Mouse (Mus musculus) thymus, adult 18-20 months (tissue): ENCODE data around the gene Mgrn1.
A peak's percentile ranks its signal among the peaks of the same experiment; 100 is the strongest.

Source experiments
- DNase-seq, 2 experiments: peaks; one replicate each; pipeline ENCODE4 v3.0.0; 2022; ENCODE audit warnings: mixed read lengths in 2 of 2

Gene Mgrn1

GRCm38 (mm10) chr16:4942868-4943267 lies 56.8 kb downstream of the Mgrn1 start:
- no peak for DNase-seq

DNA sequence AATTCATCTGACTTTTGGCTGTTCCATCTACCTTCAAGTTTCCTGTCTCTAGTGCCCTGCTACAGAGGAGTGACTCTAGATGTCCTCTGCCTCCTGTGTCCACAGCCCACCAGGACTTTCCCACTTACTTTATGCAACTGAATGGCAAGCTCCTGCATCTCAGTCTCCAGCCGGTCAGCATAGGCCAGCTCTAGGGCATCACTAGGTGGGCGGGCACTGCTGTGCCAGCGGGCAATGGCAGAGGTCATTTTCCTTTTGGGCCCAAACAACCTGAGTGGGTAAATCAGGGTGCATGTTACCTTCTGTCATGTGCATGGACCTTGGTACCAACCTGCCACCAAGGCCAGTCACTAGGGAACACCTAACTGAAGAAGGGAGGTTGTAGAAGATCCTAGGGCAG lies 57.4 kb downstream of the Mgrn1 start:
- DNase-seq: no peak

- no peak for DNase-seq
Measured at GRCm38 (mm10) chr16:4945415-4945814, 59.4 kb downstream of the Mgrn1 start.

- no peak for DNase-seq
Measured at GRCm38 (mm10) chr16:4946155-4946554, 60.1 kb downstream of the Mgrn1 start.

DNA sequence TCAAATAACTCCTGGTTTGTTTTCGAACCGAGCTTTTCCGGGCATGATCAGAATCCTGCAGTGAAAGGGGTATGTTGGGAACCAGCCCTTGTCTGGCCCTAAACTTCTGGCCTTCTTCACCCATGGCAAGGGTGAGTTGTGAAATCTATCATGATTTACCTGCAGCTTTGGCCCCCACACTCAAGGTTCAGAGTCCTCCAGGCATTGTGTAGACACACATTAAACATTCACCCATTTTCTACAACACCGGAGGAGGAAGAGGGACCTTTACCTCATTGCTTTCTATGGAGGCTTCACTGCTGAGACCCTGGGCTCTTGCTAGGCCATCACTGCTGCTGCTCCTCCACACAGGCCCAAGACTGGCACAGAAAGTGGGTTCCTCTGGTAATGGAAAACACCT lies 61.3 kb downstream of the Mgrn1 start:
- DNase-seq: no peak

DNA sequence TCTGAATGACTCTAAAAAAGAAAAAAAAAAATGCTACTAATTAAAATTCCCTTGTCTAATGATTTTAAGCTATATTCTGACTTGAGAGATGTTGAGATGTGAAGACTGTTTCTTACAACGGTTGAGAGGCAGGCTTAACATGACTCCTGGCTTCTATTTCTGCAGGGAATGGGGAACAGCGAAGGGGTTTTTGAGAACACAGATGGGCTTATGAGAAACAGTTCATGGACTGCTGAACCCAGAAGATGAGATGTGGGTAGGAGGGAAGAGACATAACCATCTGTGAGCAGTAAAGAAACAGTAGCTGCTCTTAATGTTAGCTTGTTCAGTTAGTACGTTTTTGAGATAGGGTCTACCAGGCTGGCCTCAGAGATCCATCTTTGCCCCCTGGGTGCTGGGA lies 70.6 kb downstream of the Mgrn1 start:
- DNase-seq: no peak

DNA sequence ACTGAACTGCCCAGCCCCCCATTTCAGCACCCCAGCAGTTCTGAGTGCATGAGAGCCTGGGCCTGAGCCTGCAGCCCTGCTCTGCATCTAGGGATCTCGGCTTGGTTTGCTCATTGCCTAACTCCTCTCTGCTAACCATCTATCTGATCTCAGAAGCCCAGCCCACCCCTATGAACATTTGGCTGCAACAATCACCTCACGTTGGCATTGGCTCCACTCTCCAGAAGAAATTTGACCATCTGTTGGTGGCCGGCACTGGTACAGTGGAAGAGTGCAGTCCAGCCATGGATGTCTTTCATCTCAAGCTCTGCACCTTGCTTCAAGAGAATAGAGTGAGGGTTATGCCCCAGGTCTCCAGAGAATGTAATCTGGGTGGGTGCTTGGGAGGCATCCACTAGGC lies 71.4 kb downstream of the Mgrn1 start:
- no peak for DNase-seq

GRCm38 (mm10) chr16:4960260-4960659 lies 74.2 kb downstream of the Mgrn1 start:
- no peak for DNase-seq

- DNase-seq: no peak
Measured at GRCm38 (mm10) chr16:4963346-4963745, 77.3 kb downstream of the Mgrn1 start.

DNA sequence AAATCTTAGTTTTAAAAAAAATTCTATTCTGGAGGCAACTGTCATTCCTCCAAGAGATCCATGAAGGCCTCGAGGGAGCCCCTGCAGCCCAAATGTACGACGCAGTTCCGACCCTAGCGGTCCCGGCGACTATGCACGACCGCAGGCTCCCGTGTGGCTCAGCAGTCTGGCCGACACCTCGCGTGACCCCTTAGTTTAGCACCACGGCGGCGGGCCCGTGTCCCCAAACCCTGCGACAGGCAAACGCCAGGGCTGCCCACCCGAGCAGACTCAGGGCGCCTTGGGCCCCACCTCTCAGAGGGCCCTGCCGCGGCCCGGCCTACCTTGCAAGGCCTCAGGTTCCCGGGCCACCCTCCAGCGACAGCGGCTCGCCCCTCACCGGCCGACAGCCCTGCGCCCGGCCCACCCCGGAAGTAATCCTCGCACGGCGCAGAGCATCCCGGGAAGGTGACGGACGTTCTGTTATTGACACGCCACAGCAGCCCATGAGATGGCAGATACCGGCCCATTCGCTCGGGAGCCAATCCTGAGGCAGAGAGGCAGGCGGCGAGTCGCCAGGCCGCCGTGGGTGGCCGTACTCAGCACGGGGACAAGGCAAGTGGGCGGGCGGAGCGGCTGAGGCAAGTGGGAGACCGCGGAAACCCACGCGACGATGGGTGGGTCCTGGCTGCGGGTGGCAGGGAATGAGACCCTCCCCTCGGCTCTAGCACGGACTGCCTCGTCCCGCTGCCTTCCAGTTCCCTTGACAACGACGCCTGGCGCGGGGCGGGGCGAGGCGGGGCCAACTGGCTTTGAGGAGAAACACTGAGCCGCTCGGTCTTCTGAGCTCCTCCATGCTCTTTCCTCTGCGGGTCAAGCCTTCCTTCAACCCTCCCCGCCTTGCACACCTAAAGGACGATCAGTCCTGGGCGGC lies 78.0 kb downstream of the Mgrn1 start, which contains the start of gene Anks3:
Gene Anks3, minus strand, starts transcription at position 409 of the 913 bp plus-strand sequence.
- peak; percentile 91 to 93 for DNase-seq

GRCm38 (mm10) chr16:4964731-4965391 lies 78.8 kb downstream of the Mgrn1 start:
- DNase-seq: no peak

DNA sequence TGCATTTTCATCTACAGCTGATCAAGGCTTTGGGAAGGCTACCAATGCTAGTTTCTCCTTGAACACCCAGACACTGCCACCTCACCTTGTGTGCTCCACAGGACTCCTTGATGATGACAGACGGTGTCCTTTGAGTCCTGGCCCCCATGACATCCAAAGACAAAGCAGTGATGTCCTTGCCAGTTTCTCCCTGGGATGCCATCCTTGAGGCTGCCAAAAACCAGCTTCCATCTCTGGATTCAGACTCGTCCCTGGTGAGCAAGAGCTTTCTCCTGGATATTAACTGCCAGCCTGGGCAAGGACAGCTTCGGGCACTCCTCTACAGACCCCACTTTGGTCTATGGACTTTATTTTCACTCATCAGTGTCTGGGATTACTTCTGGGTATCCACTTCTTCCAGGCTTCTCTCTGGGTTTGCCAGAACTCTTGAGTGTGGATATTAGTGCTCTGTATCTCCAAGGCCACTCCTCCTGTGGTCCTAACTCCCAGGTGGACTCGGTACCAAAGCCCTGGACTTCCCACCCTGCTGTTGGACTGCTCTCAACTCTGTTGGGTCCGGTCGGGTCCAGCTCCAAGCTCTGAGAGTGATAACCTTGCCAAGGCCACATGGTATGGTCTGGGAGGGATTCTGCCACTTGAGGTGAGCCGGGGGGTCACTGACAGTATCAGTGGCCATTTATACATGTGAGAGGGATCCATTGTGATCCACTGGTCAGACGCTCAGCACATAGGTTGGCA lies 79.5 kb downstream of the Mgrn1 start:
- no peak for DNase-seq

GRCm38 (mm10) chr16:4968426-4968825 lies 82.4 kb downstream of the Mgrn1 start:
- DNase-seq: no peak

DNA sequence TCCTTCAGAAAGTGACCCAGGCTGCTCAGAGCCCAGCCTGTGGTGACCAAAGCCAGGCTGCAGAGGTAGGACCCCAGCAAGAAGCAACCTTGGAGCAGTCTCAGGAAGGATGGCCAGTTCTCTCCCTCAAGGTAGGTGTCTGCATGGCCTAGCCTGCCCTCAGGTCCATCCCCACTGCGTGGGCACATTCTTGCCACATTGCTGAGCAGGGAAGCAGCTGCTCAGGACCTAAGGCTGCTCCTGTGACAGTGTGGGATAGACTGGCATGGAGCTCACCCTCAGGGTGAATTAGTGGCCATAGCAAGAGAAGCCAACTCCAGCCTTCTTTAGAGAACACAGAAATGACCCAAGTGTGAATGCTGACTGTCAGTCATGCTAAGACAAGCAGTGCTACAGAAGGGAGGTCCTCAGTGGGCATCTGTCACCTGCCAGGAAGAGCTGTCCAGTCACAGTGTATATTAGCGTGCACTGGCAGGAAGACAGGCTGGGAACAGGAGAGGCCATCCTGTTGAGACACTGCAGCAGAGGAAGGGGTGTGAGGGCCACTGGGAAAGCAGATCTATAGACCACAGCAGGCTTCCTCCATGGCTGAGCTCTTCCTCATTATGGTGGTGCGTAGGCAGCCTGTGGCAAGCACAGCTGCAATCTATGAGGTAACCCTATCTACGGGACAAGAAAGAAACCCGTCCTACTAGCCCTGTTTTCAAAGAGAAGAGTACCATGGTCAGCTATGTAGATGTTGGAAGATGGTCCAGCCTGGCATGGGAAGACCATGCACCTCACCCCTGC lies 83.2 kb downstream of the Mgrn1 start:
- DNase-seq: no peak

DNA sequence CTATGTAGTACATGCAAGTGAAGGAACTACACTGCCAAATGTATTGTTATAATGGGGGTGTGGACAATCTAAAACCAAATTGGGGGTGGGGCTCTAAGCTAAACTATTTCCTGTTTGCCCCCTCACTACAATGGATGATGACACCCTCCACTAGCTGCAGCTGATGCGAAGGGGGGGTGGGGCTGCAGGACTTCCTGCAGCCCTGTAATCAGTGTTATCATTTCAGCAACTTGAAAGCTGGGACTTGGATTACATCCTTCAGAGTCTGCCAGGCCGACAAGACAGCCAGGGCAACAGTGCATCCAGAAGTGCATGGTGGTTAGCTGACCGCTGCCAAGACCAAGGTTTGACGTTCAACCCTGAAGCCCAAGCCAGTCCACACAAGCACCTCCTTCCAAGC lies 85.6 kb downstream of the Mgrn1 start:
- DNase-seq: no peak

- DNase-seq: no peak
Measured at GRCm38 (mm10) chr16:4974521-4974920, 88.5 kb downstream of the Mgrn1 start.

GRCm38 (mm10) chr16:4976180-4976579 lies 90.1 kb downstream of the Mgrn1 start:
- no peak for DNase-seq

GRCm38 (mm10) chr16:4978275-4979051 lies 92.4 kb downstream of the Mgrn1 start:
- no peak for DNase-seq

- DNase-seq: no peak
Measured at GRCm38 (mm10) chr16:4979755-4980380, 93.8 kb downstream of the Mgrn1 start.

DNA sequence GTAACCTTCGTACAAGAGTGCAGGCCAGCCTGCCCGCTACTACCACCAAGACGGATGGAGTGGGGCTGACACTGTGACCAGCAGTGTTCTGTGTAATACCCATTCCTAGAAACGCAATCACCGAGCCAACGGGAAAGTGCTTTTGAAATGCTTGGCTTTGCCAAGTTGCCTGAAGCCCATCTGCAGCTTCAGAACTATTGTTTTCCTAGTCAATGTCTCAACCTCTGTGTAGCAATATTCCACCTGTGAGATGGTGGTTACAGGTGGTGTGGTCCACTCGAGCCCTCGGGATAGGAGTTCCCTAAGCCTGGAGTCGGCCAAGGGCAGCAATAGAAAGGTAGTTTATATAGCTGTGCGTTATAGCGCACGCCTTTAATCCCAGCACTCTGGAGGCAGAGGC lies 98.7 kb downstream of the Mgrn1 start:
- no peak for DNase-seq
